Mouse (Mus musculus) MEL (cell line): ENCODE data around the gene Il22ra1.

ENCODE experiments used
- BHLHE40 ChIP-seq: IDR thresholded peaks from 2 replicates; pipeline ENCODE4 v1.6.1; 2012; ENCODE audit warnings: low read depth, mild to moderate bottlenecking, inconsistent platforms, low read length, improper control_type of control experiment, borderline replicate concordance
- CTCF ChIP-seq, 3 experiments: IDR thresholded peaks in 2 of 3; conservative IDR thresholded peaks in 1 of 3; 2 replicates each; pipeline ENCODE4 v1.5.1; 2011 to 2012; ENCODE audit warnings: low read length in 3 of 3, low read depth in 2 of 3, mild to moderate bottlenecking in 2 of 3, improper control_type of control experiment in 1 of 3, inconsistent platforms in 1 of 3, mixed read lengths in 1 of 3, moderate library complexity in 1 of 3; ENCODE audit not compliant: control insufficient read depth in 1 of 3, insufficient read depth in 1 of 3, poor library complexity in 1 of 3, severe bottlenecking in 1 of 3
- MAZ ChIP-seq: IDR thresholded peaks from 2 replicates; pipeline ENCODE4 v1.6.1; 2012; ENCODE audit warnings: low read depth, mild to moderate bottlenecking, inconsistent platforms, low read length, improper control_type of control experiment
- POLR2A ChIP-seq, 2 experiments: IDR thresholded peaks; 2 replicates each; pipeline ENCODE4 v1.6.1; 2011 to 2012; ENCODE audit warnings: low read length in 2 of 2, mild to moderate bottlenecking in 2 of 2, control low read depth in 1 of 2, improper control_type of control experiment in 1 of 2, low read depth in 1 of 2, moderate library complexity in 1 of 2; ENCODE audit not compliant: control insufficient read depth in 1 of 2, insufficient read depth in 1 of 2, poor library complexity in 1 of 2
- SMC3 ChIP-seq: IDR thresholded peaks from 2 replicates; pipeline ENCODE4 v1.6.1; 2011; ENCODE audit warnings: low read depth, low read length, improper control_type of control experiment
- TAL1 ChIP-seq: IDR thresholded peaks from 2 replicates; pipeline ENCODE4 v1.6.1; 2012; ENCODE audit warnings: mild to moderate bottlenecking, inconsistent platforms, low read length, moderate library complexity, mixed read lengths
- UBTF ChIP-seq: IDR thresholded peaks from 2 replicates; pipeline ENCODE4 v1.6.1; 2012; ENCODE audit warnings: low read depth, mild to moderate bottlenecking, inconsistent platforms, low read length, improper control_type of control experiment, moderate library complexity, borderline replicate concordance; ENCODE audit not compliant: insufficient read depth
- USF1 ChIP-seq: IDR thresholded peaks from 2 replicates; pipeline ENCODE4 v1.6.1; 2014; ENCODE audit warnings: low read depth, mild to moderate bottlenecking, inconsistent platforms, low read length, improper control_type of control experiment, moderate library complexity
- ZNF384 ChIP-seq: IDR thresholded peaks from 2 replicates; pipeline ENCODE4 v1.6.1; 2012; ENCODE audit warnings: low read depth, mild to moderate bottlenecking, inconsistent platforms, low read length, improper control_type of control experiment

- TF ChIP-seq BHLHE40 (no peak), CTCF (IDR thresholded peaks at IDR 0.05 in 2 of 3, conservative IDR thresholded peaks at IDR 0.05 in 1 of 3; ENCODE audit: control insufficient read depth in 1 of 3, insufficient read depth in 1 of 3, low read depth in 2 of 3, low read length in 3 of 3, poor library complexity in 1 of 3, severe bottlenecking in 1 of 3) (no peak), TAL1 (no peak), POLR2A (IDR thresholded peaks at IDR 0.05; ENCODE audit: control insufficient read depth in 1 of 2, insufficient read depth in 1 of 2, low read depth in 1 of 2, low read length in 2 of 2, poor library complexity in 1 of 2) (no peak), MAZ (no peak), ZNF384 (no peak), UBTF (no peak), SMC3 (no peak), USF1 (no peak)
These were observed 61.2 kb downstream of the Il22ra1 start for GRCm38 (mm10) chr4:135789135-135789534.
